Mouse (Mus musculus): ENCODE measurements at regions not wholly inside any gene's neighbourhood (a gene's known extent, or its start where the extent isn't known, plus 50 kb on each side); places are given as distances from the start of the nearest gene placed in this dataset.

DNA sequence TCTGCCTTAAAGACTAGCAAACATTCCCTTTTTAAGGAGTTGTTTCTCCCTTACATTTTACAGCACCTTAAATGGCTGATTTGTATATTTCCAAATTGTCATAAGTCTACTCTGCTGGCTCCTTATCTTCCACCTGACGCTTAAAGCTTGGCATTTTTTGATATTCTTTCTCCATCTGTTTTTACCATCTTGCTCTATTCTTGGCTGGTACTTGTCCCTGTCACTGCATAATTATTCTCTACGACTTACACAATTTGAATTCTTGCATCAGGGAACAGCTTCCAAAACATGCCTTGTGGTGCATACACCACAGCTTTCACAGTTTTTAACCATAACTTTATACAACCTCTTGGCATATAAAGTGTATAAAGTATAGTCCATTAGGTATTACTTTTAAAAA lies 471.6 kb upstream of the Tecrl start:
- TF ChIP-seq CTCF (IDR thresholded peaks at IDR 0.05; ENCODE audit: low read depth, low read length) (no peak), POLR2A (IDR thresholded peaks at IDR 0.05; ENCODE audit: extremely low read depth, insufficient read depth, low read length) (no peak)
